Mouse (Mus musculus) heart, adult 11 months (tissue): ENCODE data around the gene Vsnl1.
A peak's percentile ranks its signal among the peaks of the same experiment; 100 is the strongest.

Experiments used
- DNase-seq: peaks from one replicate; pipeline ENCODE4 v3.0.0; 2022

Vsnl1 gene

DNA sequence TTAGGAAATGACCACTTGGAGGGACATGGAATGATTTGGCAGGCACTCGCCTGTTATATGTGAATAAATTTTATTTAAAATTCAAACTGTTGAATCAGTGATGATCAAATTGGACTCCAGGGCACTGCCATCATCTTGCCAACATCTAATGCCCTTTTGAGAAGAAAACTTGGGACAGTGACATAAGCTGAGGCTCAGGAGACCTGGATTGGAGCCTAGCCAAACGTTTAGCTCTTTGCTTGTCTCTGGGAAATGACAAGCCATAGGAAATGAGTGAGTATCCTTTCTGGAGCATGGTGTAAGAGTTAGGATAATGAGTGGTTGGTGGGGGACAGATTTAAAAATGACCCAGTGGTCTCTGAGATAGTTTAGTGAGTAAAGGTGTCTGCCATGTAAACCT lies 57.0 kb downstream of the Vsnl1 start:
- DNase-seq: no peak

DNA sequence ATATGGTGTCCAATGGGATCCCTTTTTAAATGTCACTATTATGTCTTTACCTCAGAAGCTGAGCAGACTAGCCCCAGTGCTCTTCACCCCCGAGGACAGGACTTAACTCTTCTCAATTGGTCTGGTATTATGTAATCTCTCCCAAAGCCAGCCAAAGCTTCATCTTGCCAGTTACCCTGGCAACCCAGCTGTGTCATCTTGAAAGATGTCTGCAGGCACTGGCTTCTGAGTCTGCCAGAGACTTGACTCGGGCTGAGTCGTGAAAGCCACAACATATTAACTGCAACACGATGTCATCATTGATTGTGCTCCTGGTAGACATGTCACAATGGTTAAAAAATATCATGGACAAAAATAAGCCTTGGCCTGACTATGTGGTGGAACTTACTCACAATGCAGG lies 66.4 kb downstream of the Vsnl1 start:
- DNase-seq: no peak

DNA sequence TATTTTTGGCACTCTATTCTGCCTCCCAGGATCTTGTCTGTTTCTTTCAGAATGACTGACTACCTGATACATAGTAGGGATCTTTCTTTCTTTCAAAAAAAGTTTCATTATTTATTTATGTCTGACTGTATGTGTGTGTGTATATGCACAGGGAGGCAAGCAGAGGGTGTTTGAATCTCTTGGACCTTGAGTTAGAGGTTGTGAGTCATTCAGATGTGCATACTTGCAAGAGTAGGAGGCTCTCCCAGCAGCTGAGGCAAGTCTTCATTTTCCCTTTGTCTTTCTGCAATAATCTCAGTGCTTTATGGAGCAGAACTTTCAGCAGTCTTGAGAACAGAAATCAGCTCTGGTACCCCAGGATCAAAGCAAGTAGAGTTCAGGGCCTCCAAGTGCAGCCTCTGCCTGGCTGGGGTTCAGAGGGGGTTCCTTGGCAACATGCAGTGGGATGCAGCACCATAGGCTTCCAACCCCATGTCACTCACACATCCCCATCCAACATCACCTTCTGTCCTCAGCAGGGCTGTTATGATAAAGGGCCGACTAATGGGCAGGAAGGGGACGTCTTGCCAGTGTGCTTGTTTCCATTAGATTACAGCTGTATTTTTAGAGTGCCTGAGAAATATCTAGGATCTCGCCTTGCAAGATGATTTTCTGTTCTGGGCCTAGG lies 69.2 kb downstream of the Vsnl1 start:
- no peak for DNase-seq

DNA sequence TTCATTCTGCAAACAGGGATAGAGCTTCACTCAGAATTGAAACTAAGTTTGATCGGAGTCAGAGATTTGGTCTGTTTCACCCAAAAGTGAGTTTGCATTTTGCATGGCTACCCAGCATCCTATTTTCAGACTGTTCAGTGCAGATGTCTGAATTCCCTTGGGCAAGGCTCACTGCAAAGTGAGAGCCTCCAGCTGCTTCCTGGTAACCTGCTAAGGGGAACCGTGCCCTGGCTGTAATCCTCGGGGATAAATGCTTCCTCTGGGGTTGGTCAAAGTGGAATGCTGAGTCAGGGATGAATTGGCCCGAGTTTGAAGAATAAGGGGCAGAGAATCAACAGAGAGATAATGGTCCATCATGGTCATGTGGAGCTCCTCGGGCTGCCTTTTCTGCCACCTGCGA lies 71.5 kb downstream of the Vsnl1 start:
- DNase-seq: peak; percentile 86

DNA sequence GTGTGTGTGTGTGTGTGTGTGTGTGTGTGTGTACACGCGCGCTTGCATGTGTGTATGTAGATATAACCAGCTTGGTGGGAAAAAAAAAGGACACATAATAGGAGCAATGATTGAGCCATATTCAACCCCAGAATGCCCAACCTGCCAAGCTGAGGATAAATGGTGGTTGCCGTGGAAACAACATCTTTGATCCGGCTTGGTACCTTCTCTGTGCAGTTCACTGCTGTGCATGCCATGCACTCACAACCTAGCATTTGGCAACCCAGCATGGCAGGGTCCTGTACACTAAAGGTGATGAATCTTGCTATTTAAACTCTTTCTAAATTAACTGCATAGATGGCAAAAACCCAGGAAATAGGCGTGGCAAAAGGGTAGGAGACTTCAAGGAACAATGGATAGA lies 74.0 kb downstream of the Vsnl1 start:
- no peak for DNase-seq

DNA sequence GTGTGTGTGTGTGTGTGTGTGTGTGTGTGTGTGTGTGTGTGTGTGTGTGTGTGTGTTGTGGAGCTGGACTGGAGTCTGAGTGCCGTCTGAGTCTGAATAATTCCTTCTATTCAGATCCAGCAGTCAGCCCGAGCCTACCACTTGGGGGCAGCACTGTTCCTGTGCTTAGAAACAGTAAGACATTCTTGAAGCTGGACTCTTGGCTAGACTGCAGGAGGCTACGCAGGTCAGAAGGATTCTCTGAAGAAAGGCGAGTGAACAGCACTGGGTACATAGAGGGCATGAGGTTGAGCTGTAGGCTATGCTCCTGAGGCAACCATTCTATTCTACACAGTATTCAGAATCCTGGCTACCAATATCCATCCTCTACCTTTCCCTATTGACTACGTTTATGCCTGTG lies 85.5 kb downstream of the Vsnl1 start:
- peak; percentile 90 for DNase-seq

DNA sequence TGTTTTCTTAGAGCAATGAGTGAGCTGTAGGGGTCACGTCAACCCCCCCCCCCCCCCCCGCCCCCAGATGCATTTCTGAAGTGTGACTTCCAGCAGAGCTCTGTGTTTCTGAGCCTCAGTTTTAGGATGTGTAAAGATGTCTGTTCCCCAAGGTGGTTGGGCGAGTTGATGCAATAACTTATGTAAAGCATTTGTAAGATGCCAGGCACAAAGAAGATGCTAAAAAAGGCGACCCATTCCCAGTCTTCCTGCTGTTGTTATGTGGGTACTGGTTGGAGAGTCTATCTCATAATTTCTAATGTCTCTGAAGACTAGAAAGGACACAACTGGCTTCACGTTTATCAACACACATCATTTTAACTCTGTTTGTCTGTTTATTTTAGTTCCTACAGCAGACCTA lies 86.5 kb downstream of the Vsnl1 start:
- no peak for DNase-seq

DNA sequence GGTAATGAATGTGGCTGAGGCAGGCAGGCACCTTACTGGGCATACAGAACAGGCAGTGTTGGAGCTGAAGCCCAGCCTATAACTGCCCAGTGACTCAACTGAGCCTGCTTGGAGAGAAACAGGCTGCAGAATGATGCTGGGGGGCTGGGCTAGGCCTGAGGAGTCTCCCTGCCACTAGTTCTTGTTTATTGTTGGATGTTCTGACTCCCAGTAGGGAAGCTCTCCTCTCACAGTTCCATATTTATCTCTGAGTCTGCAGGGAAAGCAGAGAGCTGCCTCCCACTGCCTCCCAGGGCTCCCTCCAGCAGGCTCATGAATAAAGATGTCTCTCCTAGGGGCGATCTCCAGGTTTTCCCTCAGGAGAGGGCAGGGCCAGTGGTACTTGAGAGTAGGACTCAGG lies 88.0 kb downstream of the Vsnl1 start:
- DNase-seq: peak; percentile 83

DNA sequence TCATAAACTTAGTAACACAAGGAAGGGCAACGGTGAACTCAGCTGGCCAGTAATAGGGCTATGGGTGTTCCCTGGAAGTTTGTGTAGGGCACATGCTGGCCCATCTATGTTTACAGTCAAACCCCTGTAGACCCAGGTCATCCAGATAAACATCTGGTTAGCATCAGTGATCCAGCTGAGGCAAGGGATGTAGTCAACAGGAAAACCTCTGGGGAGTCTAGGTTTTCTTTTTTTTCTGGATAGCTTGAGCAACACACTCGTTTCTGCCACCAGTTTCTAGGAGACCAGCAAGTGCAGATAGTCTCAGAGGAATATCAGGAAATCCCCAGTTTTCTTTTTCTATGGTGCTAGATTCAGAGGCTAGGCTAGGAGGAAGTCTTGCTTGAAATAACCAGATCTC lies 90.5 kb downstream of the Vsnl1 start:
- DNase-seq: peak; percentile 94

DNA sequence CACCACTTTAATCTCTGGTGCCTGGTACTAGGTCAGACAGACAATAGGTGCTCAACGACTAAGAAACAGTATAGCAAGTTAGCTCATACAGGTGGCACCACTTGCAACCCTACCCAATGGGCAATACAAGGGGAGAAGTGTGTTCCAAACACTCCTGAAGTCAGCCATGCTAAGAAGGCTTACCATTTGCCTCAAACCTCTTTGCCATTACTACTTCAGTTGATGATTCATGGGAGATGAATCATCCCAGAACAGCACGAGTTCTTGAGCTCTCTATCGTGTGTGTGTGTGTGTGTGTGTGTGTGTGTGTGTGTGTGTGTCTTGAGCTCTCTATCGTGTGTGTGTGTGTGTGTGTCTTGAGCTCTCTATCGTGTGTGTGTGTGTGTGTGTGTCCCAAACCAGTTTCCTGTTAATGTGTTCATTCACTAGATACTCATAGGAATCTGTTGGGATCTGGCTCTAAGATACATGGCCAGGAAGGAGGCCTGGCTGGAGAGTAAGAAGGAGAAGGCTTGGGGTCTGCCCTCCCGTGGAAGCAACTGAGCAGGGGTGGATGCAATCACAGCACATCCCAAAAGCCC lies 94.3 kb downstream of the Vsnl1 start:
- peak; percentile 55 for DNase-seq

DNA sequence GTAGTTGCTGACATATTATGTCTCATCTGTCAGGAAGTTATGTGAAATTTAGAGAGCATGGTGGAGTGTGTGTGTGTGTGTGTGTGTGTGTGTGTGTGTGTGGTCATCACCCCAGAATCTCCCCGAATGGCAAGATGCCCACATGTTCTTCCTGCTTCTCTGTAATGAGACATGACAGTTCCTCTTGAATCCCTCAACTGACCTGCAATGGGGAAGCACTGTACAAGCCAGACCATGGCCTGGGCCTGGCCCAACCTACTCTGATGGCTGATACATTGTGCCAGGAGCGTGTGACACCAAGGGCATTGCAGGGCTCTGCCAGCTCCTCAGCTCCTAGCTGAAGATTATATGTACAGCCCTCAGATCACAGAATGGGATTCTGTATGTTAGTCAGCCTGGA lies 98.2 kb downstream of the Vsnl1 start:
- peak; percentile 91 for DNase-seq

DNA sequence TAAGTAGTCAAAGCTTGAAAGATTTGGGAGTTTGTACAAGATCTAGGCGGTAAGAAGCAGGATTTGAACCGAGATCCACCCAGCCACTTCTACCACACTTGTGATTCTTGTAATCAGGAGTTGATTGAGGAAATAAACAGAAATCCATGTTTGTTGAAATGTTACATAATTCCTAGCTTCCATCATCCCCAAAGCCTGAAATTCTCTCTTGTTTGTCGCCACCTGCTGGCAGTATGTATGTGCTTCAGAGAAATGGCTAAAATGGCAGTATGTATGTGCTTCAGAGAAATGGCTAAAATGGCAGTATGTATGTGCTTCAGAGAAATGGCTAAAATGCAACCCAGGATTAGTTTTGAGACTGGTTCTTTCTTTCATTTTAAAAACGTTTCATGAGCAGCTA lies 99.6 kb downstream of the Vsnl1 start:
- peak; percentile 89 for DNase-seq

DNA sequence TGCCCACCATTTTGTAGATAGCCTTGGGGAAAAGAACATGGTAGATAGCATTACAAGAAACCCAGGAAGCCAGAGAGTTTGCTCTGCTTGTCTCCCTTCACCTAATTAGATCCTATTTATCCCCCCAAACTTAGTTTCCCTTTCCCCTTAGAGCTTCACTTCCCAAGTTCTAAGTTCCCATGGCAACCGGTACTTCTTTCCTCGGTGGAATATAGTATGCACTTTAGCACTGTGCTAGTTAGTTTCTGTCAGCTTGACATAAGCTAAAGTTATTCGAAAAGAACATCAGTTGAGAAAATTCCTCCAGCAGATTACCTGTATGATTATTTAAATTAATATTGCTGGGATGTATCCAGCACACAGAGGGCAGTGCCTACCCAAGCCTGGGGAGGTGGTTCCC lies 109.9 kb downstream of the Vsnl1 start:
- no peak for DNase-seq

DNA sequence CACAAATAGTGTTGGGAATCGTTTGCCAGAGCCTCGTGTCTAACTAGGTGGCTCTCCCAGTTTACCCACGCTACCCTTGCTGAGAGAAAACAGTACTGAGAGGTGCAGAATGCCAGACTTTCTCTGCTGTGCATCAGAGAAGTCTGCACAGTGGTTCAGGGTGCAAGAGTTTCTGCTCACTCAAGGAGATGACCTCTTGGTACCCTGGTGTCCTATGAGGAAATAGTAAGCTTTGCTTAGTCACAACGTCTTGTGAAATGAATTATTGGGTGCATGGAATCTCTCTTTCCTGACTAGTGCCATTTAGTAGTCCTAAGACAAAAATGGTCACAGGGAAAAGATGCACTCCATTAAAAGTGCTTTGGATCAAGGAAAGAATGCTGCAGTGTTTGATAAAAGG lies 111.9 kb downstream of the Vsnl1 start:
- DNase-seq: no peak

DNA sequence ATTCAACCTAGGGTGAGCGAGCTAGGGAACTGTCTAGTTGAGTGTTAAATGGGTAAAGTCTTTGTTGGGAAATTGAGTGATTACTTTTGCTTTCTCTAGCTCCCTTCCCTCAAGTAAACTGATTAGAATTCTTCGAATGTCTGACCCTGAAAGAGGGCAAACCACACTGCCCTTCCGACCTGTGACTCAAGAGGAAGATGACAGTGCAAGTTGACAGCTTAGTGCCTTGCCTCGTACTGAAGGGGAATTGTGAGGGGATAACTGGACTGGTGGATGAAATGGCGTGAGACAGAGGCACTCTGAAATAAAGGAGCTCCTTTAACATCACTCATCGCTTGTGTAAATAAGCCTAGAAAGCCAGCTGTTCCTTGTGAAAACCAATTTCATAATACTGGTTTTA lies 118.7 kb downstream of the Vsnl1 start:
- DNase-seq: no peak

DNA sequence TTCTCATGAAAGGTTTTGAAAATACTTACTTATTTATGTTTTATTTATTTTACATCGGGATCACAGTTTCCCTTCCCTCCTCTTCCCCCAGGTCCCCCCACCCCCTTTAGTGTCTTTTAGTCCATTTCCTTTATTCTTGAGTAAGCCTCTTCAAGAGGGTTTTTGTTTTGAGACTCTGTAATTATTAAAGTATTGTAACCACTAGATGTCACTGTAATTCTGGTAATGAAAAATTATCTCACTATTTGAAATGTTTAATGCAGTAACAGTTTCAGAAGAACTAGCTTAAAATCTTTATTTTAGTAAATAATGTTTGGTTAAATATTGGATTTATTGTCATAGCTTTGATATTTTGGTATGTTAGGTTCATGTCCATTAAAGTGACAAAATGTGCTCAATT lies 122.6 kb downstream of the Vsnl1 start:
- no peak for DNase-seq

DNA sequence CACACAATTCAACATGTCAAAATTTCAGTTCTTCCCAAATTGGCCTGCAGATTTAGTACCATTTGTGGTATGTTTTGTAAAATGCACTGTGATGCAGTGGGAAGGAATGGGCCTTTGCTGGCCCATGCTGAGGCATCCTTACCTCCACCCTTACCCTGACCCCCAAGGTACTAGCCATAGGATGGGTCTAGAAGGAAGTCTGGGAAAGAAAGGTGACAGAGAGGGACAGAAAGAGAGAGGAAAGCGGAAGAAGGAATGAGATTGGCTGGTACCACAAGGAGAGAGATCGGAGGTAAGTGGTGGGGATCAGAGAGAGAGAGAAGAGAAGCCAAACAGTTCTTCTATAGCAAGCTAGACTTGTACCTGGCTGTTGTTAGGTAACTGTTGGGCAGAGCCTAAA lies 125.3 kb downstream of the Vsnl1 start:
- DNase-seq: peak; percentile 58

DNA sequence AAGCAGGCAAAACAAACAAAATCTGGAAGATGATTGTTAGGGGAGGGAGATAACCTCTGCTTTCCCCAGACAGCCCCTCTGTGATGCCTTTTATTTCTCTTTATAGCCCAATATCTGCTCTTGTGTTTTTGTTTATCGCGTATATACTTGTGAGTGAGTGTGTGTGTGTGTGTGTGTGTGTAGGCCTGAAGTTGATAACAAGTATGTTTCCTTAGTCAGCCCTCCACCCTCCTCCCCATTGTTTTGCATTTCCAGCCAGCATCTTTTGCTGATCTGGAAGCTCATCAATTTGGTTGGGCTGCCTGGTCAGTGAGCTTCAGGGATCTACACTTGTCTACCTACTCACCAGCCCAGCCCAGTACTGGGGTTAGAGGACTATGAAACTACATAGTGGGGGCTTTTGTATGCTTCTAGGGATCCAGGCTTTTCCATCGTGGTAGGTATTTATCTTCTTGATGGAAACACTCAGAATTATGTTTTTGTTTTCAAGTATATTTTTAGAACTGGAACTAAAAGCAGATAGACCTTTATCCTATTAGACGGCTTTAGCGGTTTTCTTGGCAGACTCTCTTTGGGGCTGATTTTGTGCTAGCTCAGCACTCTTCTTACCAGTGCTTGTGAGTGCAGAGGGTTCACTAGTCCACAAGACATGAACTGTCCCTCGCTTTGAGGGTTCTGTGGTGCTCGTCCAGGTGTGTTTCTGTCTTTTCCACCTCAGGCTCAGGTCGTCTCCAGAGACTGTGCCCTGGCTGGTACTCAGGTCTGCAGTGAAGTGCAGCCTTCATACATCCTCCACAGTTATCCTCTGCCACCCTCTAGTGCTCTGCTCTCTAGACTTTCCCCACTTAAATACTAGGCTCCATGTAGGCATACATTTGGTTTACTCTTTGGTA lies 129.4 kb downstream of the Vsnl1 start:
- no peak for DNase-seq

DNA sequence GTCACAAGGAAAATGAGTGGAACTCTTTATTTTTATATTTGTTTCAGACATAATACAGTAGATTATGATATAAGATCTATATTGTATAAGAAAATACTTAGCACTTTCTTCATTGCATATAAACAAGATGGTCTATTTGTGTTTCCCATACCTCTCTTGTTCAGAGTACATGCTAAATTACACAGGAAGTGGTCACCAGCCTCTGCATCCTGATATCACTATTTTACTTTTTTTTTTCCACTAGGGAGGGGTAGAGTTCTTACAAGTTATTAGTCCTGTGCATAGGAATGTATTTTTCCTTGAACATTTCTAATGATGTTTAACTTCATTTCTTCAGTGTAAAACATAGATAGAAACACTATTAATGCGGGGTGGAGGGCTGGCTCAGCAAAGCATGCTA lies 135.6 kb downstream of the Vsnl1 start:
- DNase-seq: no peak

DNA sequence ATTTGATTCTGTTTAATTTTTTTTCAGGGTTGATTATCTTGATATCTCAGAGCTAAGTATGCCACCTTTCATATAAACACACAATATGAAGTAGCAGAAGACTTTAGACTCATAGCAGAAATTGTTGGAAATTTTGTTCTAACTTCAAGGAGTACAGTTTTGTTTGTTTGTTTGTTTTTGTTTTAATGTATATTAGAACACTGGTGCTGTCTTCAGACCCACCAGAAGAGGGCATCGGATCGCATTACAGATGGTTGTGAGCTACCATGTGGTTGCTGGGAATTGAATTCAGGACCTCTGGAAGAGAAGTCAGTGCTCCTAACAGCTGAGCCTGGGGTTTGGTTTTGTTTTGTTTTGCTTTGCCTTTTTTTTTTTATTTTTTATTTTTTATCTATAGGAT lies 150.0 kb downstream of the Vsnl1 start:
- DNase-seq: no peak

DNA sequence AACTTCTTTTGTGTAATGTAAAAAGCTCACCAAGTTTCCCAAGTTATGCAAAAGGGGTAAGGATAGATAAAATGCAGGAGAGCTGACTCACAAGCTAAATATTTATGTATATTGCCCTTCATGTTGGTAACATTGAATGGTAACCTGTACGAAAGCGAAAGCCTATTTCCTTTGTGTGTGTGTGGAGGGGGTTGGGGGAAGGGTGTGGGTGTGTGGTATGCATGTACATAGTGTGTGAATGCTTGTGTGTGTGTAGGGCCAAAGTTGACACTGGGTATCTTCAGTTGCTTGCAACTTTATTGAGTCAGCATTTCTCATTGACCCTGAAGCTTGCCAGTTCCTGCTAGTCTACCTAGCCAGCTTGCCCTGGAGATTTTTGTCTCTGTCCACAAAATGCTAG lies 154.8 kb downstream of the Vsnl1 start:
- DNase-seq: no peak

DNA sequence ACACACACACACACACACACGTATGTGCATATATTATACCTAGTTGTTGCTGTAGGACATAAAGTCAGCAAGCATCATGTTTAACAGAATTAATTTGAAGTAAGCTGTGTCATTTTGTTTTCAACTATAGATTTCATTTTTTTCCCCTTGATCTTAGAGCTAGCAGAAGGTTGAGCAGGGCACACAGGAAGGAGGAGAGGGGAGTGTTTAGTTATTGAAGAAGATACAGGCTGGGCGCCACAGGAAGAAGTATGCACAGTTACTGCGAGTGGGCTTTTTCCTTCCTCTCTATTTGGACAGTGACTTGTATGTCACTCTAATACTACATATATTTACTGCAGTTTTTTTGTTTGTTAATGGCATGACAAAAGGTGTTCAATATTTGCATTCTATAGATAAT lies 156.5 kb downstream of the Vsnl1 start:
- DNase-seq: no peak

DNA sequence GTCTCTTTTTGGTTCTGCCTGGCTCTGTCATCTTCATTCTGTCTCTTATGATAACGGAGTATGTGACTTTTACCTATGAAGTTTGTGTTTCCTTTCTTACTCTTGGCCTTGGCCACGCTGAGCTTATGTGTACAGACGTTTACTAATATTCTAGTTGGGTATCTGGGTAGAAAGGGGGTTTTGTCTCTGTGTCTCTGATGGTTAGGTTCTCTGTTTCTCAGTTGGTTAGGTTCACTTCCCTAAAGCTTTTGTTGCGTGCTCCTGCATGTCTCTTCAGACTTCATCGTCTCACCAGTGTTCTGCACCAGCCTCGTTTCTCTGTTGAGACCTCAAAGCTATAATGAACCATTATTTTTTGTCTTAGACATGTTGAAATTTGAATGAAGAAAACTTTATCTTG lies 159.2 kb downstream of the Vsnl1 start:
- no peak for DNase-seq

DNA sequence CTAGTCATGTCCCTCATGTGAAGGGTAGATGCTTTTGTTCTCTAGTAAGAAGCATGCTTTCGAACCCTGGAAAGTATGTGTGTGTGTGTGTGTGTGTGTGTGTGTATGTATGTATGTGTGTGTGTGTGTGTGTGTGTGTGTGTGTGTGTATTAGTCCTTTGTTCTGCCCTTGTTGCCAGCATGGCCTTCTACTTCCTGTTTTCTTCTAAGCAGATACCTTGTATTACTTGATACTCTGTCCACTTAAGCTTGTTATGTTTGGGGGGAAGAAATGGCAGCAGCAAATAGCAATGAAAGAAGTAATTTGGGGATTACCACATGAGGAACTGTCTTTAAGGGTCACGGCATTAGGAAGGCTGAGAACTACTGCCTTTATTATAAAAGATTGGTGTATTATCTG lies 159.8 kb downstream of the Vsnl1 start:
- no peak for DNase-seq
